Mouse (Mus musculus) liver, embryonic 11.5 days (tissue): ENCODE results near the gene Gm36864. TPM values are rescaled to one million over a fixed set of nuclear protein-coding genes. Genes with fewer than 3 reads are reported as not detected.

Experiments used
- polyA plus RNA-seq: library from polyadenylated mRNA; unstranded; fragments of >200 nt; fragmentation: Nextera tagmentation; extraction: Ambion mirVana; gene quantifications from 2 replicates; pipeline ENCODE4 v1.2.1, GENCODE M21; 2014

The Gm36864 gene
- polyA plus RNA-seq, 1 experiment from 2014 or later: not detected

Other genes starting within 250 kb of the Gm36864 start
- not detected in 2 replicates for gene Klk1b11, start 240.3 kb upstream of the Gm36864 start, polyA plus RNA-seq
- not detected in 2 replicates for gene Klk1b26, start 224.0 kb upstream of the Gm36864 start, polyA plus RNA-seq
- not detected in 2 replicates for gene Klk1b27, start 183.9 kb upstream of the Gm36864 start, polyA plus RNA-seq
- gene Klk1b21, start 133.8 kb upstream of the Gm36864 start, polyA plus RNA-seq: not detected in 2 replicates
- gene Klk1b22, start 123.5 kb upstream of the Gm36864 start, polyA plus RNA-seq: not detected in 2 replicates
- not detected in 2 replicates for gene Klk1b16, start 99.4 kb upstream of the Gm36864 start, polyA plus RNA-seq
- not detected in 2 replicates for gene Klk1b24, start 47.9 kb upstream of the Gm36864 start, polyA plus RNA-seq
- not detected in 2 replicates for gene Klk1b3, start 38.0 kb upstream of the Gm36864 start, polyA plus RNA-seq
- not detected in 2 replicates for gene Klk1b4, start 28.7 kb upstream of the Gm36864 start, polyA plus RNA-seq
- gene Klk1b5, start 20.2 kb upstream of the Gm36864 start, polyA plus RNA-seq: not detected in 2 replicates
- gene Klk1, start 10.8 kb upstream of the Gm36864 start, polyA plus RNA-seq: not detected in 2 replicates
- gene 1700028J19Rik, start 10.5 kb downstream of the Gm36864 start, polyA plus RNA-seq: 1.5 and 2.0 TPM in 2 replicates
- 109 and 117 TPM in 2 replicates for gene 2410002F23Rik, start 10.5 kb downstream of the Gm36864 start, polyA plus RNA-seq
- not detected in 2 replicates for gene Acp4, start 21.2 kb downstream of the Gm36864 start, polyA plus RNA-seq
- gene Gm15517, start 25.3 kb downstream of the Gm36864 start, polyA plus RNA-seq: not detected in 2 replicates
- gene Clec11a, start 70.7 kb downstream of the Gm36864 start, polyA plus RNA-seq: 0.90 and 1.1 TPM in 2 replicates
- gene Shank1, start 74.1 kb downstream of the Gm36864 start, polyA plus RNA-seq: 0.62 and 0.69 TPM in 2 replicates
- gene Syt3, start 147.9 kb downstream of the Gm36864 start, polyA plus RNA-seq: 0.35 and 0.40 TPM in 2 replicates
- 0.83 and 0.93 TPM in 2 replicates for gene 1700008O03Rik, start 149.6 kb downstream of the Gm36864 start, polyA plus RNA-seq
- gene Lrrc4b, start 192.8 kb downstream of the Gm36864 start, polyA plus RNA-seq: 0.25 and 0.52 TPM in 2 replicates
- gene Aspdh, start 229.2 kb downstream of the Gm36864 start, polyA plus RNA-seq: 5.6 and 6.4 TPM in 2 replicates
- gene Josd2, start 231.8 kb downstream of the Gm36864 start, polyA plus RNA-seq: 145 and 146 TPM in 2 replicates